Mouse (Mus musculus) cerebellum, postnatal 25 days (tissue): ENCODE measurements at regions not wholly inside any gene's neighbourhood (a gene's known extent, or its start where the extent isn't known, plus 50 kb on each side); places are given as distances from the start of the nearest gene placed in this dataset.

Source experiments
- DNase-seq, 2 experiments: peaks; one replicate each; pipeline ENCODE4 v3.0.0; 2021; ENCODE audit warnings: mixed read lengths in 2 of 2

DNA sequence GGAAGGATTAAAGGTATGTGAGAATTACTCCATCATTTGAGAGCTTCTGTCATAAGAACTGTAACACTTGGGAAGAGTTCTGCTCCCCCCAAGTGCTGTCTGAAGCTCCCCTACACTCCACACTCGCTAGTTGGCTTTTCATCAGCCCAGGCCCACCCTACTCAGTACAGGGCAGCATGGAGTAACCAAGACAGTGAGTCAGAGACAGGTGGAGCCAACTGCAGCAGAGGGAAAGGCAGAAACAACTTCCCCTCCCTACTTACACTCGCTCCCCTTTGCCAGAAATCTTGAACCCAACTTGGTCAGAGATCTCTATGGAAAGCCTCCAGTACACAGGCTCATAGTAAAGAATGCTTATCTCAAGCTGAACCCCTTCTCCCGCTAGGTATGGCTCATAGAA lies 2046.5 kb downstream of the Grik2 start:
- no peak for DNase-seq

DNA sequence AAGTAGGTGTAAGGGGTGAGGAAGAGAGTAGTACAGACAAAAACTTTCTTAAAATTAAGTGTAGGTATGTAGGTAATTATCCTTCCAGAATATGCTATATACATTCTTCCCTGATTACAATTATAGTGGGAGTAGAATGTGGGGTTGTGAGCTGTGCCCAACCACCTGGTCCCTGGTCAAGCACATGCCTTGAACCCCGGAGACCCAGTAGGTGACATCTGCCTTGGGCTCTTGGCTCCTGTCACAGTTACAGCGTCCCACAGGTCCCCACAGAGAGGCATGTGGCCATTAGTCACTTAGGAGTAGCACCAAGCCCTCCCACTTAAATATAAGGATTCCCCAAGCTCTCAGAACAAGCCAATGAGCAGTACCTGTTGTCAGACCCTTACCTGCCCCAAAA lies 2046.9 kb downstream of the Grik2 start:
- no peak for DNase-seq

DNA sequence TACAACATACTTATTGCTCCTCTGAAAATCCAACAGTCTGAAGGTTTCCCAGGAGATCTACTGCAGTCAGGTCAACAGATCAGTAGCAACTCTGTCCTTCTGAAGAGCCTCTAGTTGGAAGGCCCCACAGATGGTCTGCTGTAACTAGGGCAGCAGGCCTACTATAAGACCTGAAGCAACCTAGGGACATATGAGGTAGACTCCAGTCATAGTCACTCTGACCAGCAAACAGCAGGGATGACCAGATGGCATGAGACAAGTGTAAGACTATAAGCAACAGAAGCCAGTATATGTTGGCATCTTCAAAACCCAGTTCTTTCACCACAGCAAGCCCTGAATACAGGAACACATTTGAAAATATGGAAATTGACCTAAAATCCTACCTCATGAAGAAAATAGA lies 2079.8 kb downstream of the Grik2 start:
- peak; percentile 30 to 55 for DNase-seq
